Mouse (Mus musculus) erythroblast, adult 5-6 weeks (primary cell): Measurements from ENCODE around the gene Polr1d. TPM values are rescaled to one million over a fixed set of nuclear protein-coding genes. Genes with fewer than 3 reads are reported as not detected.
A peak's percentile ranks its signal among the peaks of the same experiment; 100 is the strongest.

Source experiments
- ATAC-seq: replicated peaks from 2 replicates; pipeline ENCODE4 v1.8.0; 2016; ENCODE audit warnings: moderate number of reproducible peaks, mild to moderate bottlenecking, moderate TSS enrichment, inconsistent platforms; ENCODE audit not compliant: poor library complexity, low FRiP score, severe bottlenecking
- total RNA-seq, 2 experiments: library from RNA; stranded (forward) in 1 of 2; stranded (reverse) in 1 of 2; fragments of 150-400 nt in 1 of 2; fragments of 200-764, 138-1000 nt in 1 of 2; gene quantifications; 2 replicates each; pipeline versions ENCODE4 v1.2.3 to v1.2.4; 2015 to 2017; ENCODE audit warnings: low replicate concordance in 2 of 2

The Polr1d gene
- total RNA-seq, 2 experiments from 2014 or later, result 26.9 to 27.9 TPM

DNA sequence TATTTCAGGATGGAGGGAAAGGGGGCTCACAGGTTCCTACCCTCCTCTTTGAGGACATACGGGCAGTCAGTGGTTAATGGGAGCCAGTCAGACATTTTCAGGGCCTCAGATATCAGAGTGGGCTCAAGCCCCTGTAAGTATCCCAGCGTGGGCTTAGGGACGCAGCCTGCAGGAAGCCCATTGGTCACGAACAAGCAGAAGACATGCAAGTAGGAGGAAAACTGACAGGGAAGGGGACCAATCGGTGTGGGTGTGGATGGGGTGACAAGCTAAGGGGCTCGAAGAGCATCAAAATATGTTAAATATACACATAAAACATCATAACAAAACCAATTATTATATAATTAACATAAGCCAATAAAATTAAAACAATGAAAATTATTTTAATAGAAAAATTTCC is 22.5 kb upstream of the Polr1d start:
- ATAC-seq, result no peak

DNA sequence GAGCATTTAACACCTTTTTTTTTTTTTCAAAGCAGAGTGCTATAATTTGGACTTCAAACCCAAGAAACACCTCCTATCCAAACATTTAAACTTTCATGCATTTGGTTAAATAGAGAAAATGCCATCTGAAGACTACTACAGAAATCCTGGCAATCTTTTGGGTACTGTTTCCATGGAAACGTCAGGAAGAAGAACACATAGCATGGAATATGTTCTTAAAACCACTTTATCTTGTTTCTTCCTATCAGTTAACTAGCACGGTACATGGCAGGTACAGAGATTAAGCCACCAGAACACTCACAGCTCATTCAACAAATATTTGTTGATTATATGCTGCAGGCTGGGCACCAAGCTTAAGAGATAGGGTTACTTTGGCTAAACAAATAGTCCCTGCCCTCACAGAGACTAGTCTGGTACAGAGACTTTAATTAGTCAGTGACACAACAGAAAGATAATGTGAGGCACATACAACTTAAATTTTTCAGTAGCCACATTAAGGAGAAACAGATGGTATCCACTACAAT is 22.0 kb upstream of the Polr1d start:
- no peak for ATAC-seq

DNA sequence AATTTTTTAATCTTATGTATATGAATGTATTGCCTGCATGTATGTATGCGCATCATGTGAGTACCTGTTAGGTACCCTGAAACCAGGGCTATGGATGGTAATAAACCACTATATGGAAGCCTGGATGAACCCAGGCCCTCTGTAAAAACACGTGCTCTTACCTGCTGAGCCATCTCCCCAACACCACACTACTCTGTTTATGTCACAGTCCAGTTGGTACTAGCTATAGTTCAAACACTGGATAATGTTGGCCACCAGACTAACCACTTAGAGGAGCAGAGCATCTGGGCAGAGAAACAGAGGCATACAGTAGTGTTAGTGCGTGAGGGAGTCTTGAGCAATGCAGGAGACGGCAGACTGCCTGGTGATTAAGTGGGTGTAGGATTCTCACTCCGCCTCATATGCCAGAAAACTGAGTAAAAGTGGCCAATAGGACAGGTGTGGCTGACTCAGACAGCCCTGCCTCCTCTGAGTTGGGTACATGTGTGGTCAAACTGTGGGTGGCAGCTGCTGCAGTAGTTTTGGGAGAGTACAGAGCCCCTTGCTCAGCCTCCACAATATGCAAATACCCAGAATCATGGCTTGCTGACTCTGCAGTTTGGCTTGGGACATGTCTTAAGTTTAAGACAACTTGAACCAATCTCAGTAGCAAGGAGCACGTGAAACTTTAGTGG is 21.1 kb upstream of the Polr1d start:
- ATAC-seq, result no peak

DNA sequence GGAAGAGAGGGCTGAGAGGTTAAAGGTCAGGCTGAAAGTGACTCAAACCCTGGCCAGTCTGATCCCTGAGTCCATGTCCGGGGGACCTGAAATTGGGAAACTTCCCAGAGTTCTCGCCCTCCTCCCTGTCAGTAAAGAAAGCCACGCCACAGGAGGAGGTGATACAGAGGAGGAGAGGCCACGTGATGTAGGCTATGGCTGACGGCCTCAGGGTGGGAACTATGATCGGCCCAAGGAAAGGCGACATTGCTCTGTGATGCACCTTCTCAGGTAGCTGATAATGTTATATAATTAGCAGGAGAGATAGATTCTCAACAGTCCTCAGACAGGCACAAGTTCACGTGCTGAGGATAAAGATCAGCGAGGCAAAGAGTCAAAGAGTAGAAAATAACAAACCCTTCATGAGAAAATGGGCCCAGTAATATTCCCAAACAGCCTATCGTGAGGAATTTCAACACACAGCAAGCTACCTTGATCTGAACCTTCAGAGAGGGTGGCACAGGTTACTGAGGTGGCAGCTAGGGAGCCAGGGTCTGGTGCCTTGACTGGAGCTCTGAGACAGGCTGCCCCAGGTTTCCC is 20.0 kb upstream of the Polr1d start:
- no peak for ATAC-seq

DNA sequence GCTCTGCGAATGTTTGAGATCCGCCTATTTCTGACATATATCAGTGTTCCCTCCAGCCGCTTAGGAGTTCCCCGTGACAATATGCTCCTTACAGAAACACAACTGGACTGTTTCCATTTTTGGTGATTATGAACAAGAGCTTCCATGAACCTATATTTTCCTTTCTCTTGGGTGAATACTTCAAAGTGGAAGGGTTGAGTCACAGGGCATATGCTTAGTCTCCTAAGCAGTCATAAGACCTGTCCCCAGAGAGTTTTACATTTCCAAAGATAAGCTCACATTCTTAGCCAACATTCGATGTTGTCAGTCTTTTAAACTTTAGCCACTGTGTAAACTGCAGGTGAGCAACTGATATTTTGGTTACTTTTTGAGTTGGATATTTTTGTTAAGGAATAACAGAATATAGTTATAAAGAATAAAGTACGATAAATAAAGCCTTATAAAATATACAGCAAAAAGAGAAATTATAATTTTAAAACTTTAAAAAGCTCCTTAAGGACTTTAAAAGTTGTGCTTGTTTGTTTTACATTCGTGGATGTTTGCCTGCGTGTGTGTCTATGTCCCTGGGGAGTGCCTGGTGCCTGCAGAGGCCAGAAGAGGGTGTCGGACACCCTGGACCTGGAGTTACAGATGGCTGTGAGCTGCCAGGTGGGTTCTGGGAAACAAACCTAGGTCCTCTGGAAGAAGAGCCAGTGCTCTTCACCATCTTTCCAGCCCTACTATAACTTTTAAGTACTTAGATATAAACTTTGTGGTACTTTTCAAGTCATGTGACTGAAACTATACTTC is 19.0 kb upstream of the Polr1d start:
- ATAC-seq, result no peak

DNA sequence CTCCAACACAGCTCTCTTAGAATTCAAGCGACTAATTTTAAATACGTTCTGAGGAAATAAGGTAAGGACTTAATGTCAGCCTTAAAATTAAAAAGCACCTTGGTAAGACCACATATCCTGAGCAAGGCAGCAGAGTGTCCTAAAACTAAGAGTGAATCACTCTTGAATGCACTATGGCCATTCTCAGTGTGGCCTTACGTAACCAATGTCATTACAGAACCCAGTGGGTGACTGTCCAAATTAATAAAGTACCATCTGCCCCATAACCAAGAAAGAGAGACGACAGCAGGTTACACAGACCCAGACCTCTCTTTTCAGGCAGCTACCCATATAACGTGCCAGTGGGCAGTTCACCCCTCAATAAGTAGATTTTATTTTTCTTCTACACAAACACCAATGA is 18.2 kb upstream of the Polr1d start:
- ATAC-seq, result no peak

DNA sequence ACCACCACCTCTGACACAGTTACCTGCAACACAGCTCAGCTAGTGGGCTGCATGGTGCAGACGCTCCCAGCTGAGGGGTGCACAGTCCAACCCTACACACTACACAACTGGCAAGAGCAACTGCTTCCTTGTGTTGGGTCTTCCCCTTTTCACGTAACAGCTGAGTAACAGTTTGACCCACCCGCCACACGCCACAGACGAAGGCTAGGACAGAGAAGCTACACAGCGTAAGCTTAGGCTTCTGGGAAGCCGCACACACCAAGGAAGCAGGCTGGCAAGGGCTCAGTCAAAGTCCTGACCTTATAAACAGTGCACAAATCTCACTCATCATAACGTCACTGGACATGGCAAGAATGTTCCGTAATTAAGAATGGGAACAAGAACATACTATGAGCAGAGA is 17.5 kb upstream of the Polr1d start:
- ATAC-seq, result no peak

DNA sequence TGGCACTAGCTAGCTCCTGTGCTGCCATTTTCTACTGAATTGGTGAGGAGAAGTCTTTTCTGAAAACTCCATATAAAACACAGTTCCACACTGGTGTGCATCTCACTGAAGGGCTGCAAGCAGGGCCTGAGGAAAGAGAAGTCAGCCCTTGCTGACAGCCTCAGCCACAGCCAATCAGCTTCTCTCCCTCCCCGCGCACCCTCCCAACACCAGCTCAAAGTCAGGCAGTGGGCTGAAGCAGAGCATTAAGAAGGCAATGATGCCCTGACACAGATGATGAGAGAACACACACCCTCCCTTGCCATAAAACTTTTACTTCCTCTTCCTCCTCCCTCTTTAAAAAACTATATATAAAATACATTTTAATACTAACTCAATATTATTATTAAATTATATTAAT is 16.8 kb upstream of the Polr1d start:
- no peak for ATAC-seq

DNA sequence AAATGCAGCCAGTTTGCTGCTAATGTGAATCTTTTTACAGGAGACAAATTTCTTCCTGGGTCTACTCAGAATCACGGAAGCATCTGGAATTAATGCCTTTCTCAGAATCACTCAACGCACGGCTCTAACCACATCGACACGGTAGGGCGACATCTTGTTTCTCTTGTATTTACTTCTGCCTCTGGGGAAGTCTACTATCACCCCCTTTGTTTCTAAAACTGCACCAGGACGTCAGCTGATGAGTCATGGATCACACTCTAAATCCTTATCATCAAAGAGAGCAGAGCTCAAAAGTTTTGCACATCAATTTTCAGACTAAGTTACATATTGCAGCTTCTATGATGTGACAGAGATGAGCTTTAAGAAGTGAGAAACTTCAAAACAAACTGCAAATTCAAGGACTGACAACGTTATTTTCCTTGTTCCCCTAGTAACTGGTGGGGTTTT is 13.6 kb upstream of the Polr1d start:
- ATAC-seq, result no peak

DNA sequence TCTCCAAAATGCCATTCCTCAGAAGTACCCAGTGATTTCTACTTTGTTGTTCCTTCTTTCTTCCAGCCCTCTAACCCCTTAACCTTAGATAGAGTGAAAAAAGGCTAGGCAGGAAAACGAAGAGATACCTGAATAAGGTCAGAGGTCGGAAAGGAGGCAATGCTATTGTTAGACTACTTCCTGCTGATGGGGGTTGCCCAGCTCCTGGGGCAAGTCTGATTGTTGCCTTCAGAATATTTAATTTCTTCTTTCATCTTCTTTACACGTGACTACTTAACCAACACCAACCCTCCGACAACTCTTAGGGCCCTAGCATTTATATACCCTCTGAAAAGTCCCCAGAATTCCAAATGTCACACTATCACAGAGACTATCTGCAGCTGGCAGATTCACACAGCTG is 10.7 kb upstream of the Polr1d start:
- no peak for ATAC-seq

DNA sequence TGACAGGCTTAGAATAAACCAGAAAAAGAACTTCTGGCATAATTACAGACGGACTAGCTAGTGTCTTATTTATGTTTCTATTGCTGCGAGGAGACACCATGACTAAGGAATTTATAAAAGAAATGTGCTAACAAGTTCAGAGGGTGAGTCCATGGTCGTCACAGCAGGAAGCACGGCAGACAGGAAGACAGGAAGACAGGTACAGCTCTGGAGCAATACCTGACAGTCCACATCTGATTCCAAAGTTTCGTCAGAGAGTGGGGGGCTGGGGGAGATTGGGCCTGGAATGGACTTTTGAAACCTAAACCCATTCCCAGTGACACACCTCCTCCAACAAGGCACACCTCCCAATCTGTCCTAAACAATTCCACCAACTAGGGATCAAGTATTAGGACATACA is 9.9 kb upstream of the Polr1d start:
- no peak for ATAC-seq

DNA sequence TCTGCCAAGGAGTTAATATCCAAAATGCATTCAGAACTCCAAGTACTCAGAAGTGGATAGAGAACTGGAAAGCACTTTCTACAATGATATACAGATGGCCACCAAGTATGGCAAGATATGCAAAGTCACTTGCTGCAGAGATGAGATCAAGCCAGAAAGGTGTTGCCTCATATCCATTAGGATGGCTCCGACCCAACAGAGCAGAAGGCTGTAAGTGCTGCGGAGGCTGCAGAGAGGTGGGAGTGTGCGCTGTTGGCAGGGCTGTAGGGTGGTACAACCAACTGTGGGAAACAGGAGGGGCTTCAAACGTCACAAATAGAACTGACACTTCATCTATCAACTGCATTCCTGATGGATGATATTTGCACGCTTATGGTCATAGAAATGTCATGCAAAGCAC is 8.0 kb upstream of the Polr1d start:
- no peak for ATAC-seq

DNA sequence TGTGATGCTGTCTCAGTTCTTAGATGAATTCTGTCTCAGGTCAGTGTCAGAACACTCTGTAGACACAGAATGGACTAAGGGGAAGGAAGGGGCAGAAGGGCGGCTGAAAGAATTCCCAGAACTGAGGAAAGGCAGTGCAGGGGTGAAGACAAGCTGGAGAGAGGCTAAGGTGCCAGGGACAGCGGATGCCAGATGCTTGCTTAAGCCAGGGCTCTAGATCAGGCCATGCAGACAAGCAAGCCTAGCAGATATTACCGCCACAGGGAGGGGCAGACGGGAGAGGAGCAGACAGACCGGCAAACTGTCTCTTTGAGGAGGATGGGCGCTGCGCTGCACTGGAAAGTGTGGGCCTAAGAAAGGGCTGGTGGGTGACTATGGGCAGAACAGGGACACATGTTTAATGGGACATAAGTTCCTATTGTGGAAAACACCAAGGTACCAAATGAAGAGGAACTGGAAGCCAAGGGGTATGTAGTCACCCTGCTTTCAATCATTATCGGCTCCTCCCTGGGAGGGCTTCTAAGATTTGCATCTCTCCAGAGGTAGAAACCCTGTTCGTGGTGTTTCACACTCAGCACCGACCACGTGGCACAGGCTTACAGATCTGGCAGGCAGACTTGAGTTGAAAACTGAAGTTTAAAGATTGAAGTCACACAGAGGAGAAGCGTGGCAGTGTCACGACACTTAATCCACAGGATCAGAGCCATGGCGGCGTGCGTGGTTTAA is 5.9 kb upstream of the Polr1d start:
- ATAC-seq, result no peak

DNA sequence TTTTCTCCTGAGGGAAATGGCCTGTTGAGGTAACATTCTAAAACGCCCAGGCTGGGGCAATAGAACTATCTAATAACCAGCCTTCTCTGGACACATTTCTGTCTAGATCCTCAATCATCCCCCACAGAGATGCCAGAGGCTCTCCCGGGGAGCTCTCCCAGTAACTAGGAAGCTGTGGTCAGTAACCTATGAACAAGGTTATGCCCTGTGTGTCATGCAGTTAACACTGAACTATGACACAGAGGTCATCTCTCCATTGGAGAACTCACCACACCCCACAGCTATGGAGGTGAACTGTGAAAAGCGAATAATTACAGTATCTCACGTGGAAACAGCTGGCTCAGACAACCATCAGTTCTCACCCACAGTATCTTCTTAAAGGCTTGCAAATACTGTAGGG is 5.0 kb upstream of the Polr1d start:
- no peak for ATAC-seq

DNA sequence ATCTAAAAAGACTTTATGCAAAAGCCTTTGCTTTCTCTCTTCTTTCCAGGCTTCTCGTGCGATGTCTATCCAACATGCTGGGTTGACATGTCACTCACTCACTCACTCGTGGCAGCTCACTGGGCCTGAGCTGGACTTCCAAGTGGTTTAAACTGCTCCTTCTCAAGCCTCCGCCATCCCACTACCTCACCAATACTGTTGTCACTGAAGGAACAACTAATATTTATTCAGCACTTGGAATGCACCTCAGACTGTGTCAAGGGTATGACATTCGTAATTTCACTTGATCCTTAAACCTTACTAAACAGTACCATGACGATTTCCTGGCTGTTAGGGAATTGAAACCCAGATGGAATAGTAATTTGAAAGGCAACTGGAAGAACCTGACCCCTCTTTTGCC is 3.0 kb upstream of the Polr1d start:
- no peak for ATAC-seq

DNA sequence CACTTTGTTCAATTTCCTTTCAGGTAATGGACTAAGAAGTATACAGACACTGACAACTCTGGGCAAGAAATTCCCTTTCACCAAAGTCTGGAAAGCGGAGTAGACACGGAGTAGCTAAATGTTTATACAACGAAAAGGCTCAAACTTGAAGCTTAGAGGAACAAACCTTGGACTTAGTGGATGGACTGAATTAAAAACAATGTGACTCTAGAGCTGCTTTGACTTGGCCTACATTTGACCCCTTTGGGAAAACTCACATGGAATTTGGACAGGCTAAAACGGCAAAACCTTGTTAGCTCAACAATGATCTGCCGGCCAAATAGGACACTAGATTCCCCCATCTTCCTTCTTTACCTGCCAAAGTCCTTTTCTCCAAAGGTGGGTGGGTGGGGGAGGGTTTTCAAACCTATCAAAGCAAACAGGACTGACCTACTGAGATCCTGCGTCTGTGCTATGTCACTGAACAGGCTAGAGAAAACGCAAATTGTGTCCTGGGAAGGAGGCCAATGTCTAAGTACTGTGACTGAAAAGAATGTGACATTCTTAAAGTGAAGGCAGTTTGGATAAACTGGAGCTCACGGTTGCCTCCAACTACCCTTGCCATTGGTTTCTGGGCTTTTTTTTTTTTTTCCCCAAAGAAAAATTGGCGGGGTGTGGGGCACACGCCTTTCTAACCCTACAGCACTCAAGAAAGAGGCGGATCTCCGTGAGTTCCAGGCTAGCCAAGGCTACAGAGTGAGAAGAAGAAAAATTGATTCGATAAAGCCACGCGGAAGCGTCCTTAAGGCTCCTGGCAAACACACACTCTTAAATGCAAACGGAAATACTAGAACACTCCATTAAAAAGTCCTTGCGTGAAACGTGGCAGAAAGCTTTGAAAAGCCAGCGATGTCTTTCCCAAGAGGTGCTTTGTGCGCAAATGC is 1.5 kb upstream of the Polr1d start:
- ATAC-seq, result no peak

DNA sequence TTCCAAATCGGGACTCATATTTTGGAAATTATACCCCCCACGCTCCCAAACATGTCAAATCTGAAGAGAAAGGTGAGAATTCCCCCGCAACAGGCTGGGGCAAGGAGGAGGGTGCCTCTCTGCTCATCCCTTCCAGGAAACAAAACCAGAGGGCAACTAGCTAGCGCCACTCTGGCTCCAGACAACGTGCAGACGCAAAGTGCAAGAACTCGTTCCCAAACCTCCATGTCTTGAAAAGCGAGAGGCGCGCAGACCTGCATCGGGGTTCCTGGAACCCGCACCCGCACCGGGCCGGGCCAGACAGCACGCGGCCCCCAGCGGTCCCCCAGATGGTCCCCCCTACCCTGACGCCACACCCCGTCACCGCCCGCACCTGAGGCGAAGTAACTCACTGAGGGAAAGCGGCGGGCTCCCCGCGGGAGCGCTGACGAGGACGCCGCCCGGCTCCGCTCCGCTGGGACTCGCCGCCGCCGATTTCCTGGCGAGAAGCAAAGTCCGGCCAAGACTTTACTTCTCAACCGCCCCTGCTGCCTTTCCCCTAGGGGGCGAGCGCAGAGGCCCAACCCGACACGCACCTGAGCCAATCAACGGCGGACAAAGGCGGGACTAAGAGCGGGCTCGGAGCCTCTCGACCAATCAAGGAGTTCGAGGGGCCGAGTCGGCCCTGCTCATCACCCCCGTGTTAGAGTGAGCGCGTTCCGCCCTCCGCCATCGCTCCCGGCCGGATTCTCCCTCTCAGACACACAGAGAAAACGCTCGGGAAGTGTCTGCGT is 638 bp upstream of the Polr1d start, which contains the start of gene Lnx2:
TSS of gene Lnx2 (minus strand) at position 561 of the 773 bp plus-strand sequence.
- peak; percentile 93 for ATAC-seq

DNA sequence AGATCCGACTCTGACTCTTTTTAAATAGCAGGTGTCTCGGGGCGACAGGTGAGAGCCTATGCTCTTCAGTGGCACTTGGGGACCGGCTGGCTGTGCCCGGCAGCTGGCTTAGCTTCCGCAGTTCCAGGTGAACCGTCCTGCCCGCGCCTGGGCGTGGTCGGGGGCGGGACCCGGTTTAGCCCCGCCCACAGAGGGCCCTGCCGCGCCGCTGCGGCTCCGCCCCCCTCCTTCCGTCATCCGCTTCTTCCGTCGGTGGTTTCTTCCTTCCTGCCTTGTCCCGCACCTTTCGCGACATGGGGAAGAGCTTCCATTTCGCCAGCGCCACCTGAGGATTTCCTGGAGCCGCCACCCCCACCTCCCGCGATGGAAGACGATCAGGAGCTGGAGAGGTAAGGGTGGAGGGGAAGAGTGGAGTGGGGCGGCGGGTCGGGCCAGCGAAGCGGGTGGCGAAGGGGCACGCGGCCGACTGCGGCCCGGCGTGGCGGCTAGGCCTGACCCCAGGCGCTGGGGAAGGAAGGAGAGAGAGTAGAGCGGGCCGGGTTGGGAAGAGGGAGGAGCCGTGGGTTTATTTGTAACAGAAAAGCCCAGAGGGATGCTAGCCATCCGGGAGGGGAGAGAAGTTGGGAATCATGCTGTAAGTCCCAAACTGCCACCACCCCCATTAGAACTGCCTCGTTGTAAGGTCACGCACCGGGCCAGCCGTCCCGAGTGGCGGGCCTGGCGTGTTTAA is 620 bp downstream of the Polr1d start:
- ATAC-seq, result peak; percentile 80
